29 mouse cellular contexts compared by ENCODE assay signal in the genomic region with DNA sequence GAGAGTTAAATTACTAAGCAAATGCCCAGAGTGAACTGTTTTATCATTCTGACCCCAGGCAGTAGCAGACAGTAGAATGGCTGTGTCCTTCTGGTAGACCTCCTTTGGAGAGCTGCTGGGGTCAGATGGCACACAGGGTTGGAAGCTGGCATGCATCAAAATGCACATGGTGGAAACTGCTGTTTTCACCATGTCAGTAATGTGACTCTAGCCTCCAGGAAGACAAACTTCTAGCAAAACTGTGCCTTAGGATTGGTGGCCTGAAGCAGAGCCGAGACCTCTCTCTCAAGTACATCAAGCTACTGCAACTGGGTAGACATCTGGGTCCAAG.
A peak's percentile ranks its signal among the peaks of the same experiment; 100 is the strongest.
DNase-seq lines count a peak whose midpoint lies in the region; ATAC-seq lines count a peak whose summit lies in the region.
"Had no signal": no experiment of that assay in that cellular context is flagged by ENCODE, and none has a peak within 500 bp of the region (broad histone marks: within the 10 kb centered on the region; RNA-seq: fewer than 3 reads in every experiment).

No protein-coding gene starts in this region.

- H3K9ac ChIP-seq in hindbrain, embryonic 11.5 days (ENCODE audit: low read depth, low read length) = no peak overlapping the region
- no peak overlapping the region for H3K9ac ChIP-seq in hindbrain, embryonic 14.5 days
- H3K9ac ChIP-seq in embryonic facial prominence, embryonic 13.5 days = no peak overlapping the region
- H3K9ac ChIP-seq in liver, embryonic 11.5 days (ENCODE audit: low read depth, low read length) = no peak overlapping the region
- H3K9ac ChIP-seq: kidney, embryonic 15.5 days; liver, embryonic 14.5 days; neural tube, embryonic 12.5 days had no signal

- no peaks in the 10 kb centered on the region for H3K36me3 ChIP-seq in hindbrain, embryonic 11.5 days (ENCODE audit: control insufficient read depth, insufficient read depth, low read length)
- no peaks in the 10 kb centered on the region for H3K36me3 ChIP-seq in hindbrain, embryonic 14.5 days (replicated peaks; ENCODE audit: control insufficient read depth, insufficient read depth)
- no peaks in the 10 kb centered on the region for H3K36me3 ChIP-seq in embryonic facial prominence, embryonic 13.5 days
- no peaks in the 10 kb centered on the region for H3K36me3 ChIP-seq in limb, embryonic 10.5 days
- no peaks in the 10 kb centered on the region for H3K36me3 ChIP-seq in liver, embryonic 11.5 days (ENCODE audit: control insufficient read depth, insufficient read depth, low read length)
- H3K36me3 ChIP-seq: kidney, embryonic 15.5 days; midbrain, embryonic 10.5 days; neural tube, embryonic 12.5 days had no signal

- no peak overlapping the region for H3K4me3 ChIP-seq in hindbrain, embryonic 11.5 days (ENCODE audit: low read depth, low read length)
- H3K4me3 ChIP-seq in hindbrain, embryonic 14.5 days (replicated peaks; ENCODE audit: low read length) = no peak overlapping the region
- H3K4me3 ChIP-seq in embryonic facial prominence, embryonic 13.5 days = no peak overlapping the region
- no peak overlapping the region for H3K4me3 ChIP-seq in limb, embryonic 10.5 days
- no peak overlapping the region for H3K4me3 ChIP-seq in liver, embryonic 11.5 days (ENCODE audit: low read depth, low read length)
- H3K4me3 ChIP-seq: erythroblast, embryonic 14.5 days; kidney, embryonic 15.5 days; midbrain, embryonic 10.5 days; myocyte; neural tube, embryonic 12.5 days had no signal

- H3K27ac ChIP-seq in hindbrain, embryonic 11.5 days (ENCODE audit: low read depth, low read length) = no peak overlapping the region
- no peak overlapping the region for H3K27ac ChIP-seq in hindbrain, embryonic 14.5 days
- H3K27ac ChIP-seq in embryonic facial prominence, embryonic 13.5 days = peak overlapping the region; percentile 80
- H3K27ac ChIP-seq in limb, embryonic 10.5 days = peak overlapping the region; percentile 53
- H3K27ac ChIP-seq in liver, embryonic 11.5 days (ENCODE audit: low read depth, low read length) = no peak overlapping the region
- H3K27ac ChIP-seq: kidney, embryonic 15.5 days; liver, embryonic 14.5 days; macrophage; midbrain, embryonic 10.5 days; neural tube, embryonic 12.5 days had no signal

- WGBS in hindbrain, embryonic 11.5 days = 80% methylated on average over 1 of the region's 1 CpGs
- 94% methylated on average over 1 of the region's 1 CpGs for WGBS in hindbrain, embryonic 14.5 days
- WGBS in embryonic facial prominence, embryonic 13.5 days = 39% methylated on average over 1 of the region's 1 CpGs
- WGBS in limb, embryonic 10.5 days = 90% methylated on average over 1 of the region's 1 CpGs
- WGBS in liver, embryonic 11.5 days = 97% methylated on average over 1 of the region's 1 CpGs

- ATAC-seq in hindbrain, embryonic 11.5 days (ENCODE audit: low FRiP score) = no peak
- no peak for ATAC-seq in hindbrain, embryonic 14.5 days (ENCODE audit: low FRiP score)
- ATAC-seq in embryonic facial prominence, embryonic 13.5 days (ENCODE audit: insufficient number of reproducible peaks, insufficient read depth, low FRiP score, low TSS enrichment, low read depth) = no peak
- ATAC-seq in liver, embryonic 11.5 days (replicated peaks; ENCODE audit: low FRiP score) = no peak
- ATAC-seq: hindbrain, embryonic 16.5 days; midbrain, embryonic 16.5 days had no signal

- H3K9me3 ChIP-seq in hindbrain, embryonic 11.5 days (ENCODE audit: control insufficient read depth, low read length) = no peaks in the 10 kb centered on the region
- no peaks in the 10 kb centered on the region for H3K9me3 ChIP-seq in hindbrain, embryonic 14.5 days (ENCODE audit: control insufficient read depth, low read length)
- H3K9me3 ChIP-seq in embryonic facial prominence, embryonic 13.5 days = no peaks in the 10 kb centered on the region
- no peaks in the 10 kb centered on the region for H3K9me3 ChIP-seq in limb, embryonic 10.5 days (replicated peaks)
- no peaks in the 10 kb centered on the region for H3K9me3 ChIP-seq in liver, embryonic 11.5 days (ENCODE audit: control insufficient read depth, low read length)
- H3K9me3 ChIP-seq: kidney, embryonic 15.5 days; midbrain, embryonic 10.5 days; neural tube, embryonic 12.5 days had no signal

- DNase-seq in hindbrain, embryonic 11.5 days (ENCODE audit: low spot score) = peak; percentile 7
- DNase-seq in hindbrain, embryonic 14.5 days (ENCODE audit: low spot score) = no peak
- no peak for DNase-seq in limb, embryonic 10.5 days (ENCODE audit: low spot score)
- DNase-seq in mesoderm, embryonic 11.5 days (ENCODE audit: low read depth, low spot score) = peak; percentile 9
- no peak for DNase-seq in liver, embryonic 11.5 days (ENCODE audit: low spot score)
- no peak for DNase-seq in thymus, postnatal 25 days
- DNase-seq: cerebellum, adult 11 months; cerebellum, adult 9-10 months; cerebellum, postnatal 36 days; gastrocnemius, postnatal 10 days; heart, postnatal 36 days; kidney, adult 18-20 months; kidney, postnatal 25 days; lung, adult 2 months; lung, postnatal 10 days; thymus, adult 2 months; thymus, postnatal 4 days had no signal

- H3K4me2 ChIP-seq in hindbrain, embryonic 11.5 days (replicated peaks; ENCODE audit: low read depth, low read length) = no peak overlapping the region
- H3K4me2 ChIP-seq in hindbrain, embryonic 14.5 days (replicated peaks) = no peak overlapping the region
- no peak overlapping the region for H3K4me2 ChIP-seq in embryonic facial prominence, embryonic 13.5 days
- no peak overlapping the region for H3K4me2 ChIP-seq in liver, embryonic 11.5 days
- H3K4me2 ChIP-seq: heart, embryonic 11.5 days; kidney, embryonic 15.5 days; neural tube, embryonic 12.5 days had no signal

- no peaks in the 10 kb centered on the region for H3K27me3 ChIP-seq in hindbrain, embryonic 11.5 days (ENCODE audit: control insufficient read depth, insufficient read depth, low read length)
- no peaks in the 10 kb centered on the region for H3K27me3 ChIP-seq in hindbrain, embryonic 14.5 days (ENCODE audit: control insufficient read depth, insufficient read depth, low read length)
- H3K27me3 ChIP-seq in embryonic facial prominence, embryonic 13.5 days = no peaks in the 10 kb centered on the region
- no peaks in the 10 kb centered on the region for H3K27me3 ChIP-seq in limb, embryonic 10.5 days (ENCODE audit: low read depth, poor library complexity, severe bottlenecking)
- no peaks in the 10 kb centered on the region for H3K27me3 ChIP-seq in liver, embryonic 11.5 days (replicated peaks; ENCODE audit: control insufficient read depth, insufficient read depth, low read length)
- H3K27me3 ChIP-seq: CH12.LX; kidney, embryonic 15.5 days; neural tube, embryonic 12.5 days had no signal

- no peaks in the 10 kb centered on the region for H3K4me1 ChIP-seq in hindbrain, embryonic 11.5 days (replicated peaks; ENCODE audit: control insufficient read depth, insufficient read depth, low read length)
- no peaks in the 10 kb centered on the region for H3K4me1 ChIP-seq in hindbrain, embryonic 14.5 days (replicated peaks; ENCODE audit: control insufficient read depth, insufficient read depth, low read length)
- H3K4me1 ChIP-seq in embryonic facial prominence, embryonic 13.5 days = peaks cover 39% of the 10 kb centered on the region
- peaks cover 18% of the 10 kb centered on the region for H3K4me1 ChIP-seq in limb, embryonic 10.5 days
- H3K4me1 ChIP-seq in liver, embryonic 11.5 days (replicated peaks; ENCODE audit: control insufficient read depth, insufficient read depth, low read length) = no peaks in the 10 kb centered on the region
- H3K4me1 ChIP-seq: kidney, embryonic 15.5 days; midbrain, embryonic 10.5 days; neural tube, embryonic 12.5 days had no signal

Comparison
In these comparisons a context has a peak if more than half of its experiments do, and no peak if none do; other contexts are left out.
1. DNase-seq: peak in hindbrain, embryonic 11.5 days (single experiment) and mesoderm, embryonic 11.5 days (single experiment); none in hindbrain, embryonic 14.5 days (single experiment), limb, embryonic 10.5 days (single experiment), liver, embryonic 11.5 days (single experiment) and thymus, postnatal 25 days (single experiment).
2. H3K27ac ChIP-seq: peak in embryonic facial prominence, embryonic 13.5 days (single experiment) and limb, embryonic 10.5 days (single experiment); none in hindbrain, embryonic 11.5 days (single experiment), hindbrain, embryonic 14.5 days (single experiment) and liver, embryonic 11.5 days (single experiment).